Mouse (Mus musculus): ENCODE measurements around the gene Ndufs2.
A peak's percentile ranks its signal among the peaks of the same experiment; 100 is the strongest.

The Ndufs2 gene

DNA sequence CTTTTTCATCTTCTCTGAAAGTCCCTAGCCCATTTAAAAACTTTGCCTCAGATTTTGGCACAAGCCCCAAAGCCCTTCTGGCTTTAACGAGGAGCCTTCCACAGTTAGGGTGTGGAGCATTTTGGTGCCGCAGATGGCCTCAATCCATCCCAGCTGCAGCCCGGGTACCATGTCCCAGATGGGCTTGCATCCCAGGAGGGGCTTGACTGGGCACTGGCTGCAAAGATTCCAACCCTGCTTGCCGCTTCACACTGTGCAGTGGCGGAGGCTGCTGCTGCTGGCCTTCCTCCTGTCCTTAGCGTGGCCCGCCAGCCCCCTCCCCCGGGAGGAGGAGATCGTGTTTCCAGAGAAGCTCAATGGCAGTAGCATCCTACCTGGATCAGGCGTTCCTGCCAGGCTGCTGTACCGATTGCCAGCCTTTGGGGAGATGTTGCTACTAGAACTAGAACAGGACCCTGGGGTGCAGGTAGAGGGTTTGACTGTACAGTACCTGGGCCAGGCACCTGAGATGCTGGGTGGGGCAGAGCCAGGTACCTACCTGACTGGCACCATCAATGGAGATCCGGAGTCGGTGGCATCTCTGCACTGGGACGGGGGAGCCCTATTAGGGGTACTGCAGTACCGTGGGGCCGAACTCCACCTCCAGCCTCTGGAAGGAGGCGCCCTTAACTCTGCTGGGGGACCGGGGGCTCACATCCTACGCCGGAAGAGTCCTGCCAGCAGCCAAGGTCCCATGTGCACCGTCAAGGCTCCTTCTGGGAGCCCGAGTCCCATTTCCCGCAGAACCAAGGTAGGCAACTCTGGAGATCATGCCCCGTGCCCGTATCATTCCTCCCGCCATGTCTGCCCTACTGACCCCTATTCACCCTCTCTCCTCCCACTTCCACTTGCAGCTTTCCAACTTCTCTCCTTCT is at the start of gene Ndufs2:
Ndufs2 (minus strand) TSS at position 709 of the 914 bp plus-strand sequence.
- H3K27me3 ChIP-seq (ENCODE audit: insufficient read depth, low read length) = peaks cover 21% of the 10 kb centered on the region
- H3K36me3 ChIP-seq (ENCODE audit: insufficient read depth, low read length) = no peaks in the 10 kb centered on the region
- H3K4me3 ChIP-seq (replicated peaks; ENCODE audit: low read length) = peak within 1 kb of the TSS; percentile 76
- peaks cover 70% of the 10 kb centered on the region for H3K4me1 ChIP-seq (replicated peaks; ENCODE audit: low read depth, low read length)
- no peak for TF ChIP-seq NANOG (IDR thresholded peaks at IDR 0.05; ENCODE audit: borderline replicate concordance, low read length)
- H3K9me3 ChIP-seq (ENCODE audit: low read length) = no peaks in the 10 kb centered on the region

DNA sequence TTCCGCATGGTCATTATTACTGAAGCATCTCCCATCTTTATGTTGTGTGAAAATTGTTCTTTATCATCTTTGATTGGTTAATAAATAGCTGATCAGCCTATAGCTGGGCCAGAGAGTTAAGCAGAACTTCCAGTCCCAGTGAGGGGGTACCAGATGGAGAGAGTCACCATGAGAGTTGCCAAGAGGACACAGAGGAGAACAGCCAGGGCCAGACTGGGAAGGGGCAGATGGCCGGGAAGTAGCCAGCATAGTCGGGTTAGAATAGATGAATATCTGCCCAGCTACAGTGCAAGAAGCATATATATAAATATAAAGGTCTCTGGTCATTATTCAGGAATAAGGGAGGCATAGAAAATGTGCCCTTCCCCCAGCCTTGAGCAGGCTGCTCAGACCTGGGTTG is 47.0 kb upstream of the Ndufs2 start:
- TF ChIP-seq CTCF (conservative IDR thresholded peaks at IDR 0.05; ENCODE audit: low read length) (no peak), NANOG (IDR thresholded peaks at IDR 0.05; ENCODE audit: borderline replicate concordance, low read length) (no peak), POU5F1 (IDR thresholded peaks at IDR 0.05; ENCODE audit: borderline replicate concordance, low read length) (no peak)
- Histone ChIP-seq H3K36me3 (ENCODE audit: insufficient read depth, low read length) (no peaks in the 10 kb centered on the region), H3K4me1 (replicated peaks; ENCODE audit: low read depth, low read length) (peaks cover 22% of the 10 kb centered on the region), H3K9me3 (ENCODE audit: low read length) (no peaks in the 10 kb centered on the region), H3K27me3 (ENCODE audit: insufficient read depth, low read length) (no peaks in the 10 kb centered on the region), H3K4me3 (replicated peaks; ENCODE audit: low read length) (no peak overlapping the region)

DNA sequence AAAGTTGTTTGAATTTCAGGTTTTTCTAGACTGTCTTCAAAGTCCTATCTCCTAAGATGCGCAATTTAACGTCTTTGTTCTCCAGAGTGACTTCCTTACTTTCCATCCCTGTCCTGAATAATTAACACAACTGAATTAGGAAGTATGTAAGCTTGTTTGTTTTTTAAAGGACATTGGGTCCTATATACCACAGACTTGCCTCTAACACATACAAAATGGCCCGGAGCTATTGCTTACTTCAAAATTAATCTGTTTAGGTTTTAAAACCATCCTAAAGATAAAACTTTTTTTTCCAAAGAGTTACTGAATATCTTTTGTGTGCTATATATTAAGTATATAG is 43.8 kb upstream of the Ndufs2 start:
- no peak for TF ChIP-seq CTCF (conservative IDR thresholded peaks at IDR 0.05; ENCODE audit: low read length)
- TF ChIP-seq NANOG (IDR thresholded peaks at IDR 0.05; ENCODE audit: borderline replicate concordance, low read length) = no peak
- no peak for TF ChIP-seq POU5F1 (IDR thresholded peaks at IDR 0.05; ENCODE audit: borderline replicate concordance, low read length)
- Histone ChIP-seq H3K4me1 (replicated peaks; ENCODE audit: low read depth, low read length) (peaks cover 41% of the 10 kb centered on the region), H3K27me3 (ENCODE audit: insufficient read depth, low read length) (no peaks in the 10 kb centered on the region), H3K9me3 (ENCODE audit: low read length) (no peaks in the 10 kb centered on the region), H3K36me3 (ENCODE audit: insufficient read depth, low read length) (peaks cover under 1% of the 10 kb centered on the region), H3K4me3 (replicated peaks; ENCODE audit: low read length) (peak overlapping the region; percentile 94)

DNA sequence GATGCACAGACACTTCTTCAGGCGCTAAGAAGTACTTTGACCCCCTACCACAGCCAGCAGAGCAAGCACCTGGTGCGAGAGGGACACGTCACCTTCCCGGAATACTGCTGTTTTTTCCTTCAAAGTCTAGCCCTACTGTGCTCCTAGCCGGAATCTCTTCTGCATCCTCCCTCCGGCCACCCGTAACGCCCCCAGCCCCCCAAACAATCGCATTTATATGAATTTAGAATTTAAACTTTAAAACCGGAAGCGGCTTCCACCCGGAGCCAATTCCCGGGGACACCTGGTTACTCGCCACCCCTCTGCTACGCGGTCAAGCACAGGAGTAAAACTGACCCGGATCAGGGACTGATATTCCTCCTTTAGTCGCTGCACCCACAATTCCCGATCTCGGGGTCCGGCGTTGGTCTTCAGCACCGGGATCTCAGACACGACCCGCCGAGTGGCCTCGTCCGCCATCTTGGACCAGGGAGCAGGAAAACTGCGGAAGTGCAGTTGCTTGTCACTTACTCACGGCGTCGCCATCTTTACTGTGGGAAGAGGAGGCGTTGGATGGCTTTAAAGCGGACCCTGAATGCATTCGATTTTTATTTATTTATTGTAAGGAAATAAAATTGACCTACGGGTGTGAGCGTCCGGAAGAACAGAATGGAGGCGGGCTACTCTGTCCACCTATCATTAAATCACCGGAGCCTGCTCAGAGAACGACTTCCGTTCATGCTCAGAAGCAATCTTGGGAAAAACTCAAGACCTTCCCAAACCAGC is 43.3 kb upstream of the Ndufs2 start, which contains the start of gene Ufc1:
Ufc1 (minus strand) TSS at position 727 of the 765 bp plus-strand sequence.
- TF ChIP-seq CTCF (conservative IDR thresholded peaks at IDR 0.05; ENCODE audit: low read length) = no peak
- TF ChIP-seq NANOG (IDR thresholded peaks at IDR 0.05; ENCODE audit: borderline replicate concordance, low read length) = no peak
- TF ChIP-seq POU5F1 (IDR thresholded peaks at IDR 0.05; ENCODE audit: borderline replicate concordance, low read length) = no peak
- peaks cover 6% of the 10 kb centered on the region for H3K36me3 ChIP-seq (ENCODE audit: insufficient read depth, low read length)
- H3K27me3 ChIP-seq (ENCODE audit: insufficient read depth, low read length) = no peaks in the 10 kb centered on the region
- peaks cover 46% of the 10 kb centered on the region for H3K4me1 ChIP-seq (replicated peaks; ENCODE audit: low read depth, low read length)
- H3K4me3 ChIP-seq (replicated peaks; ENCODE audit: low read length) = peak within 1 kb of the TSS; percentile 94
- no peaks in the 10 kb centered on the region for H3K9me3 ChIP-seq (ENCODE audit: low read length)

DNA sequence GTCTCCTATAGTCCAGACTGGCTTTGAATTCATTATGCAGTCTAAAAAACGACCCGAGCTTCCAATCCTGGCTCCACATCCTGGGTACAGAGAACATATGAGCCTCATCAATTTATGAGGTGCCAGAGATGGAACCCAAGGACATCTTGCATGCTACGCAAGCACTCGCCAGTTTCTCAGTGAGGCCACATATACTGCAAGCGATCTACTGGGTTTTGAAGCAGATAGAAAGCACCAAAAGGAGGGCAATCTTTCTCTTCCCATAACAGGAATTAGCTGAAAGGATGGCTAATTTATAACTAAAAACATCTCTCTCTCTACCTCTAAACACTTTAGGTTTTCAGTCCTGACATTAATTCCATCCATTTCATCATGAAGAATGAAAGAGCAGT is 42.7 kb upstream of the Ndufs2 start:
- Histone ChIP-seq H3K4me3 (replicated peaks; ENCODE audit: low read length) (peak overlapping the region; percentile 94), H3K36me3 (ENCODE audit: insufficient read depth, low read length) (peaks cover 12% of the 10 kb centered on the region)
- TF ChIP-seq POU5F1 (IDR thresholded peaks at IDR 0.05; ENCODE audit: borderline replicate concordance, low read length) (no peak), CTCF (conservative IDR thresholded peaks at IDR 0.05; ENCODE audit: low read length) (no peak), NANOG (IDR thresholded peaks at IDR 0.05; ENCODE audit: borderline replicate concordance, low read length) (no peak)

DNA sequence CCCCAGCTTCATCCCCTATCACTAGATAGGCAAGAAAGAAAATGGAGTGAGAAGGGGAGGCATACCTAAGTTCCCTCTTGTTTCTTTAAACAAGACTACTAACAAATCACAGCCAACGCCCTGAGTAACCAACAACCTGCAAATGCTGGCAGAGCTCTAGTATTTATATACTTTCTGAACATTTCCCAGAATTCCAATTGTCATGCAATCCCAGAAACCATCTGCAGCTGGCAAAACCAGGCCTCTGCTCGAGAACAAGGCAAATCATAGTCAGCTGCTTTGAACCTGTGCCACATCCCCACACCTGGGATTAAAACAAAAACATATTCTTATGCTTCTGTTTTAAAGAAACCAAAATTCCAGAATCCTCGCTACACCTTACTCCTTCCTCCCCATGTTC is 42.2 kb upstream of the Ndufs2 start:
- H3K9me3 ChIP-seq (ENCODE audit: low read length) = no peaks in the 10 kb centered on the region
- H3K4me3 ChIP-seq (replicated peaks; ENCODE audit: low read length) = peak overlapping the region; percentile 94
- peaks cover 17% of the 10 kb centered on the region for H3K36me3 ChIP-seq (ENCODE audit: insufficient read depth, low read length)
- peaks cover 53% of the 10 kb centered on the region for H3K4me1 ChIP-seq (replicated peaks; ENCODE audit: low read depth, low read length)
- TF ChIP-seq POU5F1 (IDR thresholded peaks at IDR 0.05; ENCODE audit: borderline replicate concordance, low read length) (no peak), NANOG (IDR thresholded peaks at IDR 0.05; ENCODE audit: borderline replicate concordance, low read length) (no peak), CTCF (conservative IDR thresholded peaks at IDR 0.05; ENCODE audit: low read length) (no peak)
- no peaks in the 10 kb centered on the region for H3K27me3 ChIP-seq (ENCODE audit: insufficient read depth, low read length)

More for the DNA sequence above, 42.7 kb upstream of the Ndufs2 start:
- Histone ChIP-seq H3K27me3 (ENCODE audit: insufficient read depth, low read length) (no peaks in the 10 kb centered on the region), H3K4me1 (replicated peaks; ENCODE audit: low read depth, low read length) (peaks cover 52% of the 10 kb centered on the region), H3K9me3 (ENCODE audit: low read length) (no peaks in the 10 kb centered on the region)

DNA sequence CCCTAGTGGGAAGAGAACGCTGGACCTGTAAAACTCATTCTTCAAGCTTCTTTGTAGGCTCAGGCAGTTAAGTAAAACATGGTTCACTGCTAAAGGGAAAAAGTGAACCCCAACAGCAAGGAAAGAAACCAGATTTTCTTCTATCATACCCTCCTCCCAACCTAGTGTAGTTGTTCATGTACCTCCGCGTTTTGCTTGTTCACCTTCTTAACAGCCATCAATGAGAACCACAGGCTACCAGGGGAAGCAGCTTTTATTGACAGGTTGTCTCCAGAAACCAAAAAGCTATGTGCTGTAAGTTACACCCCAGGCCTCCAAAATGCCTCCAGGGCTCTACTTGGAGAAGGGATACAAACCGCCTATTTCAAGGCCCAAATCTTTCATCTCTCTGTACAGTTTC is 37.1 kb upstream of the Ndufs2 start:
- H3K27me3 ChIP-seq (ENCODE audit: insufficient read depth, low read length) = no peaks in the 10 kb centered on the region
- H3K36me3 ChIP-seq (ENCODE audit: insufficient read depth, low read length) = peaks cover 56% of the 10 kb centered on the region
- peaks cover 81% of the 10 kb centered on the region for H3K4me1 ChIP-seq (replicated peaks; ENCODE audit: low read depth, low read length)
- H3K9me3 ChIP-seq (ENCODE audit: low read length) = no peaks in the 10 kb centered on the region
- TF ChIP-seq NANOG (IDR thresholded peaks at IDR 0.05; ENCODE audit: borderline replicate concordance, low read length) (no peak), POU5F1 (IDR thresholded peaks at IDR 0.05; ENCODE audit: borderline replicate concordance, low read length) (no peak), CTCF (conservative IDR thresholded peaks at IDR 0.05; ENCODE audit: low read length) (no peak)
- H3K4me3 ChIP-seq (replicated peaks; ENCODE audit: low read length) = peak overlapping the region; percentile 98
